Mouse (Mus musculus) left cerebral cortex, postnatal 14 days (tissue): ENCODE results near the gene 1700022I11Rik. TPM values are rescaled to one million over a fixed set of nuclear protein-coding genes. Genes with fewer than 3 reads are reported as not detected.
"Not testable (repeated sequence)": the region's sequence is repeated elsewhere in the genome, so short reads cannot be mapped to it uniquely, and the experiment has no call there.

ENCODE experiments used
- DNase-seq, 2 experiments: peaks; one replicate each; pipeline ENCODE4 v3.0.0; 2021 to 2022; ENCODE audit warnings: low spot score in 2 of 2, mixed read lengths in 1 of 2
- intact Hi-C: fragments of 180-260 bp; cut with DNase I; formaldehyde crosslinking; loops from one replicate; pipeline ENCODE4 v1.15.1; 2025
- total RNA-seq, 2 experiments: library from RNA; stranded (reverse); gene quantifications; 2 replicates each; pipeline ENCODE4 v1.2.3; 2021

Gene 1700022I11Rik
- total RNA-seq, 2 experiments from 2014 or later: not detected

- DNase-seq: peak; percentile 88 to 92
- intact Hi-C loops: no loop called here
These were observed 19.3 kb upstream of the 1700022I11Rik start for GRCm38 (mm10) chr4:42950065-42950558.

GRCm38 (mm10) chr4:42951206-42952195 is 17.9 kb upstream of the 1700022I11Rik start:
- intact Hi-C loops: no loop called here
- DNase-seq: no peak

DNA sequence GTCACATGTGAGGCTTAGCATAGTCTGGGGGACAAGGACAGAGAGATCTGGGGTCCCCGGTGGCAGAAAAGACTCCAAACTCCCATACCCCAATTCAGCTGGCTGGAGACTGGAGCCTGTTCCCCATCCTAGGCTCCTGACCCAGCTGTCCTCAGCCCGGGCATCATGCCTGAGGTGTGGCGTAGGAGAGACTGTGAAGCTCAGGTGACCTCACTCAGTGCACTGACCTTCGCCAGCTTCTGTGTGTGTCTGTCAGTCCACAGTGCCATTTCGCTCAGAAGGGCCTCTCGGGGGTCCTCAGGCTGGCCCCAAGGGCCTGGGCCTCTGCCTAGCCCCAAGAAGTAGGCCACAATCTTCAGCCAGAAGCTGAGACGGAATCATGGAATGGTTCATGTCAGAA is 16.8 kb upstream of the 1700022I11Rik start:
- intact Hi-C loops: no loop called here
- no peak for DNase-seq

DNA sequence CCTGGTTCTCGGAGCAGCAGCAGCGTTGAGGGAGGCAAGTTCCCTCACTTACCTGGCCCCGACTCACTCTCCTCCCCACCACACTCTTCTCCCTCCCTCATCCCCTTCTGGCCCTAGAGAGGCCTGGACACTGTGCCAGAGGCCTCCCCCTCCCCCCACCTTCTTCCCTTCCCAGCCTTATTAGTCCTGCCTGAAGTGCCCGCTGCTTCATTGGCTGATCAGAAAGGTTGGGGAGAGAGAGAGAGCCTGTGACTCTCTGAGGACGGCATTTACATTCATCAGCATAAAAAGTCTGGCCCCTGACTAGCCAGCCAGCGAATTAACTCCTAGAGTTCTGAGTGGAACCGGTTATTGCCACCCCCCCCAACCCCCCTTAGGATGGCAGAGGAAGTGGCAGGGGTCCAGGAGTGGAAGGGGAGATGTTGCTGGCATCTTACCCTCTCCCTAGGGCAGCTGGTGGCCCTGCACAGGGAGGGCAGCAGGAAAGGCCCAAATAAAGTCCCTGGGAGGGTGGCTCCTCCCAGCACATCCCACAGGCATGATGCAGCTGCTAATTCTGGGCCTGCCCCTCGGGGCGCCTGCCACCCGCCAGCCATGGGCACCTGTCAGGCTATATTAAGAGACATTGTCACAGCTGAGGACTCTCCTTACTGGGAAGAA is 15.8 kb upstream of the 1700022I11Rik start:
- no peak for DNase-seq
- intact Hi-C loops: no loop called here

DNA sequence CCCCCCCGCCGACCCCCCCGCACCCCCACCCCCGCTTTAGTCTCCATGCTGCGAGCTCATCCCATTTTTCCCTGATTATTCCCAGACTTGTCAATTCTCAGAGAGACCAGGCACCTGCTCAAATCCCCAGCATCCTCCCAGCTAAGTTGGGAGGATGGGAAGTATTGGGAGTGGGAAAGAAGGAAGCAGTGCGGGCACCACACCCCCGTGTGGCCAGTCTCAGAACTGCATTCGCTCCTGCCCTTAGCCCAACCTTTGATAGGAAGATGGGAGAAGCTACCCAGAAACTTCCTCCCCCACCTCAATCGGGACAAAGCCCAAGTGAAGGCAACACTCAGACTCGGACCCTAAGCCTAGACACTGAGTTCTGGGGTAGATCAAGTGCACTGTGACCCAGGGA is 15.1 kb upstream of the 1700022I11Rik start:
- intact Hi-C loops: no loop called here
- peak; percentile 85 to 92 for DNase-seq

DNA sequence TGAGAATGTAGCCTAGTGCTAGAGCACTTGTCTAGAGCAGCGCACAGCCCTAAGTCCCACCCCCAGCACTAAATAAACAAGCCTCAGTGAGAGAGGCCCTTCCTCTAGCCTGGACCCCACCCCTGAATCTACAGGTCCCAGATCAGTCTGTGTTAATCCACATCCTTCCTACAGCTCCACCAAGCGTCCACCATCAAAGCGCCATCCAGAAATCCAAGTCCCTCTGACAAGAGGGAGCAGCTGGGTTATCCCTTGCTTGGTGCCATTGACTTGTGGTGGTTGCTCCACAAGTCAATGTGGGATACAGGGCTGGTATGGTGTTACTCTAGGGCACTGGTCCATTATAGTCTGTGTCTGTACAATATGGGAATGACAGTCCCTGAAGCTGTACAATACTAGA is 14.2 kb upstream of the 1700022I11Rik start:
- DNase-seq: no peak
- intact Hi-C loops: no loop called here

- DNase-seq: no peak
- intact Hi-C loops: no loop called here
These were observed 12.8 kb upstream of the 1700022I11Rik start for GRCm38 (mm10) chr4:42956581-42956980.

- DNase-seq: no peak
- intact Hi-C loops: no loop called here
These were observed 12.1 kb upstream of the 1700022I11Rik start for GRCm38 (mm10) chr4:42957306-42957705.

DNA sequence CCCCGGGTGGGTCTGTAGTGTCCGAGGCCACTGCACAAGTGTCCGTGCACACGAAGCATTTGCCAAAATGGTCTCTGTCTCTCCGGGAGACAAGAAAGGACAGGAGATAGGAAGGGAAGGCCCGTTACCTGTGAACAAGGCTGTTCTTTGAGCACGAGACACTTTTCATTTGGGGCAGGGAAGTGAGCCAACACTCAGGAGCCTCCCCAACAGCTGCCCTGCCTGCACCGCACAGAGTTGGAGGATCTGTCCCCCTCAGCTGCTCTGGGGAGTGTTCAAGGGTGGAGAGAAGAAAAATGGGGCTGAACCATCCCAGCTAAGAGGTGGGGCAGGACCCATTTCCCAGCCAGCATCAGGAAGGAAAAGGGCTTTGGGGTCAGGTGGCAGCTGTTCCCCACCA is 11.4 kb upstream of the 1700022I11Rik start:
- no peak for DNase-seq
- intact Hi-C loops: no loop called here

DNA sequence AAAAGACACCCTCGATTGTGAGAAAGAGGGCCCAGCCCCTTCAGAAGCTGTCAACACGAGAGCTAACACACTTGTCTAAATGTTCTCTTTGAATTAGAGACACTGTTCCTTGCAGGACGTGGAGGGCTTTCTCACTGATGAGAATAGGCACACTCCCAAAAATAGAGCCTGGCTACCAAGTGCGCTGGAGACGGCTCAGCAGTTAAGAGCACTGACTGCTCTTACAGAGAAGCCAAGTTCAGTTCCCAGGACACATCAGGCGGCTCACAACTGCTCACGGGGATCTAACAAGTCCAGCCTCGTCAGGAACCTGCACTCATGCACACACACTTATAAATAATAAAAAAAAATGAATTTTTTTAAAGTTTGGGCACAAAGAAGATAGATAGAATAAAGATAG is 10.5 kb upstream of the 1700022I11Rik start:
- intact Hi-C loops: no loop called here
- no peak for DNase-seq

DNA sequence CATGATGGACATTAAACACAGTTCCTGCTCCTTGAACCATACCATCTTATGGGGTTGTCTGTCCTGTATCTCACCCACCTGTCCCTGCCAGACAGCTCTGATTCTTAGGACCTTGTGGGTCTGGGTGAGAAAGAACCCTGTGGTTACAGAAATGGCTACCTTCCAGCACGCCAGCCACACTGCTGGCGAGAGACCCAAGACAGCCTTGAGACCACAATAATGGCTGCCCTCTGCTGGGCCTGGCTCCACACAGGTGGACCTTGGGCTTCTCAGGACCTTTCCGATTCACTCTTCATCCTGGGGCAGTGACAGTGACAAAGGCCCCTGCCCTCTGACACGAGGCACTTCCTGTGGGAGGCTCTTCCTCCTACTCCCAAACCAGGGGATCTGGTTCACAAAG is 10.0 kb upstream of the 1700022I11Rik start:
- DNase-seq: no peak

DNA sequence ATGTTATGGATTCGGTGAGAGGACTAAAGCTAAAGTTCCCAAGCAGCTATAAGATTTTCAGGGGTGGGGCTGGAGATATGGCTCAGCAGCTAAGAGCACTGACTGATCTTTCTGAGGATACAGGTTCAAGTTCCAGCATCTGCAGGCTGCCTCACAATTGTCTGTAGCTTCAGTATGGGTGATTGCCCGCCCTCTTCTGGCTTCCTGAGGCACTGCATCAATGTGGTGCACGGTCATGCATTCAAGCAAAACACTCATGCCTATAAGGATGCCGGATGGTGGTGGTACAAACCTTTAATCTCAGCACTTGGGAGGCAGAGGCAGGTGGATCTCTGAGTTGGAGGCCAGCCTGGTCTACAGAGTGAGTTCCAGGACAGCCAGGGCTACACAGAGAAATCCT is 7.8 kb upstream of the 1700022I11Rik start:
- peak; percentile 73 to 87 for DNase-seq
- intact Hi-C loops: no loop called here

More for the DNA sequence above, 10.0 kb upstream of the 1700022I11Rik start:
- intact Hi-C loops: no loop called here

GRCm38 (mm10) chr4:42963480-42963879 is 5.9 kb upstream of the 1700022I11Rik start:
- no peak for DNase-seq
- intact Hi-C loops: no loop called here

- DNase-seq: peak; percentile 74 to 85
- intact Hi-C loops: loop anchor here (2.0 kb wide), 1 partner anchor 88 kb away; no protein-coding TSS in a partner anchor
These were observed 4.2 kb upstream of the 1700022I11Rik start for GRCm38 (mm10) chr4:42965039-42965719.

GRCm38 (mm10) chr4:42972952-42973351 is 3.5 kb downstream of the 1700022I11Rik start:
- intact Hi-C loops: no loop called here
- no peak for DNase-seq

GRCm38 (mm10) chr4:42973868-42974267 is 4.5 kb downstream of the 1700022I11Rik start:
- intact Hi-C loops: no loop called here
- DNase-seq: no peak

- no peak for DNase-seq
- intact Hi-C loops: no loop called here
These were observed 8.7 kb downstream of the 1700022I11Rik start for GRCm38 (mm10) chr4:42978062-42978461.

DNA sequence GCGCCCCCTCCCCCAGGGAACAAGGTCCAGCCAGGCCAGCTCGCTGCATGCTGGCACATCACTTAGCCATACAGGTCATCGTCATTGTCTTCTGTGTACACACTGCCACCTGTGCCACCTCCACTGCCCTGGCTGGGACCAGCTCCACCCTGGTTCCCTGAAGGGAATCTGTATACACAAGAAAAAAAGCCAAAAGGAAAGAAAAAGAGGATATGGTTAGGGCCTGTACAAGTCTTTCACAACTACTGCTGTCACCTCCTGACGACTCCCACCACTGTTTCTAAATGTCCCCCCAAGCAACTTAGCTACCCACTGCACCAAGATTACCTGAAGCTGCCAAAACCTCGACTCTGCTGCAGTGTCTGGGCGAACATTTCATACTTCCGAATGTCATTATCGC is 11.1 kb downstream of the 1700022I11Rik start:
- DNase-seq, intact Hi-C loops: not testable (repeated sequence)

GRCm38 (mm10) chr4:42988296-42988695 is 18.9 kb downstream of the 1700022I11Rik start:
- DNase-seq: no peak
- intact Hi-C loops: no loop called here

DNA sequence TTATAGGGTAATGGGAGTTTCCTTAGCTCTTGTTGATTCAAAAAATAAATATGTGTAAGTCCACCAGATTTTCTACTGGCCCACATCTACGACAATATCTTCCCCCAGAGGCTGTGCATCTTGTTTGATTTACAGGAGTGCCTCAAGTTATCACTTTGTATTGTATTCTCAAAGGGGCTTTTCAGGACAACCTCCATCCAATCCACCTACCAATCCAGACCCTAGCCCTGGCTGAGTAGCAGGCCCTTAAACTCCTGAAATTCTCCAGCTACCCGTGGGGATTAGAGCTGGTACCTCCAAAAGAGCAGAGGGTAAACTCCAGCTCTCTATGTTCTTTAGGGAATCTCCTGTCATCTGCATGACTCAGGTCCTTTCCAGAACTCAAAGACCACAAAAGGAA is 28.6 kb downstream of the 1700022I11Rik start:
- no peak for DNase-seq
- intact Hi-C loops: no loop called here
